In genomic region chr3:138853996-138854836, GRCm38 (mm10) we compare ENCODE assay signal across 11 mouse cellular contexts.
A peak's percentile ranks its signal among the peaks of the same experiment; 100 is the strongest.
DNase-seq lines count a peak whose midpoint lies in the region; ATAC-seq lines count a peak whose summit lies in the region.
"Had no signal": no experiment of that assay in that cellular context is flagged by ENCODE, and none has a peak within 500 bp of the region (broad histone marks: within the 10 kb centered on the region; RNA-seq: fewer than 3 reads in every experiment).

No protein-coding gene starts in this region.

- 22% methylated on average over 16 of the region's 16 CpGs for WGBS in forebrain, embryonic 12.5 days
- WGBS in intestine, embryonic 16.5 days: 69% methylated on average over 16 of the region's 16 CpGs

- H3K9ac ChIP-seq in forebrain, embryonic 12.5 days: no peak overlapping the region
- H3K9ac ChIP-seq in intestine, embryonic 16.5 days (ENCODE audit: low read depth, low read length): no peak overlapping the region
- H3K9ac ChIP-seq: heart, embryonic 13.5 days; lung, embryonic 15.5 days had no signal

- H3K4me3 ChIP-seq in forebrain, embryonic 12.5 days (replicated peaks): no peak overlapping the region
- H3K4me3 ChIP-seq in intestine, embryonic 16.5 days (ENCODE audit: low read length): no peak overlapping the region
- H3K4me3 ChIP-seq: heart, embryonic 13.5 days; lung, embryonic 15.5 days had no signal

- peak overlapping the region; percentile 32 for H3K4me2 ChIP-seq in forebrain, embryonic 12.5 days
- no peak overlapping the region for H3K4me2 ChIP-seq in intestine, embryonic 16.5 days (ENCODE audit: low read depth, low read length)
- H3K4me2 ChIP-seq: heart, embryonic 13.5 days; lung, embryonic 15.5 days had no signal

- peak; percentile 49 for ATAC-seq in forebrain, embryonic 12.5 days (ENCODE audit: low FRiP score)
- no peak for ATAC-seq in intestine, embryonic 16.5 days

- DNase-seq in left cerebral cortex, adult 18-20 months (ENCODE audit: low spot score in 2 of 2): peak; percentile 47 to 55
- DNase-seq in left cerebral cortex, postnatal 4 days: no peak
- DNase-seq in left cerebral cortex, postnatal 25 days (ENCODE audit: low spot score in 2 of 2): peak; percentile 57 to 88
- DNase-seq in right cerebral cortex, postnatal 25 days: peak; percentile 51
- no peak for DNase-seq in thymus, postnatal 4 days
- DNase-seq in urinary bladder, postnatal 10 days (ENCODE audit: low spot score): no peak

- no peaks in the 10 kb centered on the region for H3K9me3 ChIP-seq in forebrain, embryonic 12.5 days
- H3K9me3 ChIP-seq in intestine, embryonic 16.5 days (ENCODE audit: control insufficient read depth, low read length): no peaks in the 10 kb centered on the region
- H3K9me3 ChIP-seq: heart, embryonic 13.5 days; lung, embryonic 15.5 days had no signal

- no peaks in the 10 kb centered on the region for H3K36me3 ChIP-seq in forebrain, embryonic 12.5 days (replicated peaks)
- H3K36me3 ChIP-seq in intestine, embryonic 16.5 days (ENCODE audit: control insufficient read depth, insufficient read depth, low read length): no peaks in the 10 kb centered on the region
- H3K36me3 ChIP-seq: heart, embryonic 13.5 days; lung, embryonic 15.5 days had no signal

- peak overlapping the region; percentile 85 for H3K27ac ChIP-seq in forebrain, embryonic 12.5 days
- H3K27ac ChIP-seq in intestine, embryonic 16.5 days (ENCODE audit: low read length): no peak overlapping the region
- H3K27ac ChIP-seq: heart, embryonic 13.5 days; kidney, postnatal 0 days; lung, embryonic 15.5 days had no signal

- intact Hi-C loops in left cerebral cortex, postnatal 4 days (cut with DNase I): no loop called here
- intact Hi-C loops in left cerebral cortex, postnatal 25 days (cut with DNase I): loop anchor here (5.0 kb wide), 2 partner anchors 52 to 107 kb away; no protein-coding TSS in a partner anchor

- peaks cover 96% of the 10 kb centered on the region for H3K4me1 ChIP-seq in forebrain, embryonic 12.5 days
- peaks cover 18% of the 10 kb centered on the region for H3K4me1 ChIP-seq in intestine, embryonic 16.5 days (ENCODE audit: control insufficient read depth, insufficient read depth, low read length)

- H3K27me3 ChIP-seq in forebrain, embryonic 12.5 days: peaks cover 3% of the 10 kb centered on the region; the same call in 1 of the 2 replicates
- no peaks in the 10 kb centered on the region for H3K27me3 ChIP-seq in intestine, embryonic 16.5 days (replicated peaks; ENCODE audit: control insufficient read depth, insufficient read depth, low read length)
- H3K27me3 ChIP-seq: heart, embryonic 13.5 days had no signal

Comparison
In these comparisons a context has a peak if more than half of its experiments do, and no peak if none do; other contexts are left out.
1. DNase-seq: peak in left cerebral cortex, adult 18-20 months (2 of 2), left cerebral cortex, postnatal 25 days (2 of 2) and right cerebral cortex, postnatal 25 days (single experiment); none in left cerebral cortex, postnatal 4 days (single experiment), thymus, postnatal 4 days (single experiment) and urinary bladder, postnatal 10 days (single experiment).